Mouse (Mus musculus) ES-Bruce4 (cell line): ENCODE results near the gene Coro2a.

Experiments
- CTCF ChIP-seq: IDR thresholded peaks from one replicate; pipeline ENCODE4 v1.8.1; 2011; ENCODE audit warnings: low read depth, low read length
- EP300 ChIP-seq: IDR thresholded peaks from 2 replicates; pipeline ENCODE4 v1.6.1; 2011; ENCODE audit warnings: low read depth, low read length; ENCODE audit not compliant: insufficient read depth
- POLR2A ChIP-seq: IDR thresholded peaks from one replicate; pipeline ENCODE4 v1.8.1; 2011; ENCODE audit warnings: low read length; ENCODE audit not compliant: insufficient read depth

- TF ChIP-seq EP300 (no peak), CTCF (no peak), POLR2A (no peak)
Measured at GRCm38 (mm10) chr4:46498511-46498910, 103.5 kb downstream of the Coro2a start.
